Mouse (Mus musculus) liver, adult 2 months (tissue): ENCODE measurements around the gene Pbx2. TPM values are rescaled to one million over a fixed set of nuclear protein-coding genes. Genes with fewer than 3 reads are reported as not detected.

Experiments used
- DNase-seq: peaks from one replicate; pipeline ENCODE4 v3.0.0-alpha.2; 2011; ENCODE audit warnings: low read depth, low spot score; ENCODE audit errors: extremely low read depth
- H3K27ac ChIP-seq: fragments of 200-500 bp; replicated peaks from 2 replicates; pipeline ENCODE4 v1.5.1; 2012; ENCODE audit warnings: low read depth, mild to moderate bottlenecking, control low read depth, inconsistent platforms, low read length; ENCODE audit not compliant: insufficient read depth
- H3K27me3 ChIP-seq: fragments of 200-500 bp; 2 replicates; pipeline ENCODE4 v1.6.1; 2012; ENCODE audit warnings: mild to moderate bottlenecking, moderate library complexity, low read length, inconsistent platforms; ENCODE audit not compliant: control insufficient read depth, insufficient read depth
- H3K36me3 ChIP-seq: fragments of 200-500 bp; 2 replicates; pipeline ENCODE4 v1.6.1; 2012; ENCODE audit warnings: low read length, inconsistent platforms; ENCODE audit not compliant: control insufficient read depth, insufficient read depth
- H3K4me1 ChIP-seq: fragments of 200-500 bp; 2 replicates; pipeline ENCODE4 v1.6.1; 2011; ENCODE audit warnings: low read length; ENCODE audit not compliant: control insufficient read depth, insufficient read depth
- H3K4me3 ChIP-seq: fragments of 200-500 bp; 2 replicates; pipeline ENCODE4 v1.5.1; 2011; ENCODE audit warnings: low read depth, mild to moderate bottlenecking, control low read depth, low read length, moderate library complexity; ENCODE audit not compliant: insufficient read depth
- H3K79me2 ChIP-seq: fragments of 200-500 bp; 2 replicates; pipeline ENCODE4 v1.6.1; 2012; ENCODE audit warnings: inconsistent platforms, mild to moderate bottlenecking, low read length, moderate library complexity; ENCODE audit not compliant: control insufficient read depth, insufficient read depth
- H3K9ac ChIP-seq: fragments of 200-500 bp; 2 replicates; pipeline ENCODE4 v1.6.1; 2012; ENCODE audit warnings: low read depth, mild to moderate bottlenecking, control low read depth, inconsistent platforms, low read length
- CTCF ChIP-seq: fragments of 200-500 bp; IDR thresholded peaks from 2 replicates; pipeline ENCODE4 v1.5.1; 2011; ENCODE audit warnings: low read depth, low read length, control low read depth
- POLR2A ChIP-seq: fragments of 200-500 bp; IDR thresholded peaks from 2 replicates; pipeline ENCODE4 v1.6.1; 2011; ENCODE audit warnings: low read length, control low read depth; ENCODE audit not compliant: insufficient read depth; ENCODE audit errors: extremely low read depth
- WGBS: fragments of 180-500 bp; shearing (Covaris S2); methylation state at CpG from one replicate; pipeline ENCODE4 v1.1.7; 2018; 5-methylcytosine and 5-hydroxymethylcytosine counted together
- polyA plus RNA-seq: library from polyadenylated mRNA; depleted of rRNA; stranded (reverse); fragments of >200 nt; gene quantifications from 2 replicates; pipeline ENCODE4 v1.2.3, GENCODE M21; 2012
- total RNA-seq: library from RNA; depleted of rRNA; stranded (reverse); fragments of >200 nt; gene quantifications from 2 replicates; pipeline ENCODE4 v1.2.3, GENCODE M21; 2014

The Pbx2 gene
- total and polyA plus RNA-seq, 2 experiments: 10.9 to 21.1 TPM

GRCm38 (mm10) chr17:34587423-34587811, 3.6 kb upstream of the Pbx2 start:
- peaks cover 10% of the 10 kb centered on the region for H3K4me1 ChIP-seq
- WGBS: under 1% methylated on average over 48 of the region's 50 CpGs
- DNase-seq: peak; percentile 69

GRCm38 (mm10) chr17:34587814-34588213, 3.3 kb upstream of the Pbx2 start:
- Histone ChIP-seq H3K27ac (peak overlapping the region; percentile 85), H3K27me3 (no peaks in the 10 kb centered on the region), H3K36me3 (no peaks in the 10 kb centered on the region), H3K79me2 (no peaks in the 10 kb centered on the region), H3K9ac (peak overlapping the region; percentile 94), H3K4me1 (peaks cover 10% of the 10 kb centered on the region), H3K4me3 (peak overlapping the region; percentile 83)
- DNase-seq: no peak
- WGBS: under 1% methylated on average over 19 of the region's 19 CpGs
- no peak for TF ChIP-seq CTCF
- no peak for TF ChIP-seq POLR2A

More at GRCm38 (mm10) chr17:34587423-34587811, 3.6 kb upstream of the Pbx2 start:
- Histone ChIP-seq H3K27ac (peak overlapping the region; percentile 94), H3K36me3 (no peaks in the 10 kb centered on the region), H3K4me3 (peak overlapping the region; percentile 83), H3K79me2 (no peaks in the 10 kb centered on the region), H3K9ac (peak overlapping the region; percentile 96), H3K27me3 (no peaks in the 10 kb centered on the region)
- TF ChIP-seq POLR2A (peak; percentile 96), CTCF (no peak)

- DNase-seq: no peak
- TF ChIP-seq CTCF: no peak
- no peak for TF ChIP-seq POLR2A
- Histone ChIP-seq H3K79me2 (no peaks in the 10 kb centered on the region), H3K27ac (0 out of 2 replicates have a peak overlapping the region, but pooled peaks have one; percentile 9), H3K9ac (0 out of 2 replicates have a peak overlapping the region, but pooled peaks have one; percentile 23), H3K36me3 (no peaks in the 10 kb centered on the region), H3K4me3 (no peak overlapping the region), H3K4me1 (peaks cover 10% of the 10 kb centered on the region), H3K27me3 (no peaks in the 10 kb centered on the region)
- WGBS: 78% methylated on average over 3 of the region's 3 CpGs
Observed at GRCm38 (mm10) chr17:34588767-34589166, 2.3 kb upstream of the Pbx2 start.

GRCm38 (mm10) chr17:34589206-34589605, 1.9 kb upstream of the Pbx2 start:
- TF ChIP-seq CTCF (no peak), POLR2A (no peak)
- H3K79me2 ChIP-seq: no peaks in the 10 kb centered on the region
- H3K27ac ChIP-seq: peak overlapping the region; percentile 46; the same call in 1 of the 2 replicates
- no peak overlapping the region; the same call in 1 of the 2 replicates for H3K4me3 ChIP-seq
- H3K36me3 ChIP-seq: no peaks in the 10 kb centered on the region
- DNase-seq: no peak
- 72% methylated on average over 7 of the region's 7 CpGs for WGBS
- H3K9ac ChIP-seq: no peak overlapping the region
- no peaks in the 10 kb centered on the region for H3K27me3 ChIP-seq
- H3K4me1 ChIP-seq: peaks cover 10% of the 10 kb centered on the region

GRCm38 (mm10) chr17:34589681-34590101, 1.4 kb upstream of the Pbx2 start, which contains the start of gene Gpsm3:
TSS of gene Gpsm3 (plus strand) at chr17:34589806.
- Histone ChIP-seq H3K4me1 (peaks cover 10% of the 10 kb centered on the region), H3K4me3 (peak within 1 kb of the TSS; percentile 58), H3K9ac (peak within 1 kb of the TSS; percentile 52), H3K27ac (peak within 1 kb of the TSS; percentile 76), H3K79me2 (no peaks in the 10 kb centered on the region), H3K36me3 (no peaks in the 10 kb centered on the region; the same call in 1 of the 2 replicates), H3K27me3 (no peaks in the 10 kb centered on the region)
- TF ChIP-seq CTCF (no peak), POLR2A (0 out of 2 replicates have a peak, but pooled peaks have one; percentile 25)
- 20% methylated on average over 7 of the region's 7 CpGs for WGBS
- peak; percentile 17 for DNase-seq
